Mouse (Mus musculus): ENCODE measurements around the gene Tec. TPM values are rescaled to one million over a fixed set of nuclear protein-coding genes. Genes with fewer than 3 reads are reported as not detected.
A peak's percentile ranks its signal among the peaks of the same experiment; 100 is the strongest.

The Tec gene
- polyA plus RNA-seq, 1 experiment from 2014 or later, result 8.8 TPM

GRCm38 (mm10) chr5:72863166-72863565 lies 5.1 kb downstream of the Tec start:
- no peaks in the 10 kb centered on the region for H3K36me3 ChIP-seq
- no peaks in the 10 kb centered on the region for H3K9me3 ChIP-seq (replicated peaks)
- H3K27ac ChIP-seq (replicated peaks), result no peak overlapping the region
- no peak for ATAC-seq (ENCODE audit: low FRiP score)
- peaks cover 12% of the 10 kb centered on the region for H3K4me1 ChIP-seq
- WGBS, result 93% methylated on average over 9 of the region's 9 CpGs
- no peak overlapping the region for H3K9ac ChIP-seq (replicated peaks)
- H3K27me3 ChIP-seq (replicated peaks), result peaks cover 15% of the 10 kb centered on the region; the same call in 1 of the 2 replicates
- no peak overlapping the region for H3K4me3 ChIP-seq (replicated peaks)
- H3K4me2 ChIP-seq, result no peak overlapping the region

GRCm38 (mm10) chr5:72861726-72862385 lies 6.4 kb downstream of the Tec start:
- ATAC-seq (ENCODE audit: low FRiP score), result no peak
- Histone ChIP-seq H3K9ac (replicated peaks) (no peak overlapping the region), H3K27me3 (replicated peaks) (peaks cover 8% of the 10 kb centered on the region; the same call in 1 of the 2 replicates), H3K36me3 (no peaks in the 10 kb centered on the region), H3K9me3 (replicated peaks) (no peaks in the 10 kb centered on the region), H3K4me1 (no peaks in the 10 kb centered on the region), H3K4me3 (replicated peaks) (no peak overlapping the region), H3K27ac (replicated peaks) (no peak overlapping the region), H3K4me2 (no peak overlapping the region)
- WGBS, result 83% methylated on average over 7 of the region's 7 CpGs

DNA sequence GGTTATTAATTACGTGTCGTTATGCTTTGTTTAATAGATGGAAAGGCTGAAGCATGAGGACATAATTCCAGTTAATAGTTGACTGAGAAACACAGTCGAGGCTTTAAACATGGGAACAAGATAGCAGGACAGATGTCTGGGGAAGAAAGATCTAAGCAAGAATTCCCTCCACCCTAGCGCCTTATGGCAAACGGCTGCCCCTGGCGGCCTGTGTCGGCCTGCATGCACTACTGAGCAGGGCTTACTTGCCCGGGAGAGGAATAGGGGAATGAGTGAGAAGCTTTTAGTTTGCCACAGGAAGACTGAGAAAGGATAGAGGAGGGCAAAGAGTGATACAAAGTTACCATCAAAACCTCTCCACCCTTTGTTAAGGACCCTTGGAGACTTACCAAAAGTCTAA lies 7.4 kb downstream of the Tec start:
- Histone ChIP-seq H3K36me3 (no peaks in the 10 kb centered on the region), H3K27ac (replicated peaks) (no peak overlapping the region), H3K4me2 (no peak overlapping the region), H3K4me1 (no peaks in the 10 kb centered on the region), H3K4me3 (replicated peaks) (no peak overlapping the region), H3K9me3 (replicated peaks) (no peaks in the 10 kb centered on the region), H3K9ac (replicated peaks) (no peak overlapping the region), H3K27me3 (replicated peaks) (no peaks in the 10 kb centered on the region)
- 79% methylated on average over 8 of the region's 8 CpGs for WGBS
- ATAC-seq (ENCODE audit: low FRiP score), result no peak

DNA sequence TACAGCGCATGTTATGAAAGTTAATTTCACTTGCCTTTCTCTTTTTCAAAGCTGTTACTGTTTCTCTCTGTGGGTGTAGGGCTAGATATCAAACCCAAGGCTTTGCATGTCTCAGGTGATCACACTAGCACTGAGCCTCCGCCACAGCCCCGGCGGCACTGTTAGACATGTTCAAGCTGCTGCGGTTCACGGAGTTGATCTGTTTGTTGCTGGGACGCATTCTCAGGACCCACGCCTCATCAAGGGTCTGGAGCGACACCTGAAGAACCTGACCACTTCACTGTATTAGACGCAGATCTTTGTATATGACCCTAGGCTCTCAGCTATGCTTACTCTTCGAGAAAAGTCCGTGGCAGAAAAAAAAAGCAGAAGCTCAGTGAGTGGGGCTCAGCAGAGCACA lies 10.0 kb downstream of the Tec start:
- Histone ChIP-seq H3K9ac (replicated peaks) (no peak overlapping the region), H3K4me1 (0 out of 2 replicates have a peak, but pooled peaks cover 3% of the 10 kb centered on the region), H3K36me3 (no peaks in the 10 kb centered on the region), H3K9me3 (replicated peaks) (no peaks in the 10 kb centered on the region), H3K27ac (replicated peaks) (no peak overlapping the region), H3K4me2 (no peak overlapping the region), H3K4me3 (replicated peaks) (no peak overlapping the region), H3K27me3 (replicated peaks) (no peaks in the 10 kb centered on the region)
- WGBS, result 95% methylated on average over 12 of the region's 12 CpGs
- ATAC-seq (ENCODE audit: low FRiP score), result no peak

- Histone ChIP-seq H3K4me3 (replicated peaks) (no peak overlapping the region), H3K4me1 (0 out of 2 replicates have a peak, but pooled peaks cover 3% of the 10 kb centered on the region), H3K9me3 (replicated peaks) (no peaks in the 10 kb centered on the region), H3K27me3 (replicated peaks) (no peaks in the 10 kb centered on the region), H3K27ac (replicated peaks) (no peak overlapping the region), H3K9ac (replicated peaks) (no peak overlapping the region), H3K4me2 (no peak overlapping the region), H3K36me3 (no peaks in the 10 kb centered on the region)
- WGBS, result 89% methylated on average over 4 of the region's 4 CpGs
- no peak for ATAC-seq (ENCODE audit: low FRiP score)
These were observed 10.5 kb downstream of the Tec start for GRCm38 (mm10) chr5:72857756-72858155.

GRCm38 (mm10) chr5:72856255-72856878 lies 11.9 kb downstream of the Tec start:
- no peak overlapping the region for H3K4me3 ChIP-seq (replicated peaks)

DNA sequence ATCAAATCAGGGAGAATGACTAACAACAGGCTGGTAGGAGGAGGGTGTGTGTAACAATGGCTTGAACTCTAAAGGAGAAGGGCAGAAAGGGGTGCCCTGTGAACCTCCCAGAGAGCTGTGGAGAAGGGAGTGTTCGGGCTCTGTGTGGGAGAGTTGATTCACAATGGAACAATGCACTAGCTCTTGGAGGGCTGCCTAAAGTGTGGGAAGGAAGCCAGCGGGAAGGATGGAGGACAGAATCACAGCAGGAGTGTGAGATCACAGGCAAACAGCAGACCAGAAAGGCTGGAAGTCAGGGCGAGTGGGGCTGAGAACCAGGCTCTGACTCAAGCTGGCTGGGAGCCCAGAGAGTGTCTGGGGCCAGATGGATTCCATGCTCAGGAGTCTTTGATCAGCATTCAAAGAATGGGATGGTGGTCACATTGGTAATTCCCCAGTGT lies 12.6 kb downstream of the Tec start:
- H3K27me3 ChIP-seq (replicated peaks), result no peaks in the 10 kb centered on the region
- H3K4me2 ChIP-seq, result no peak overlapping the region
- H3K9me3 ChIP-seq (replicated peaks), result no peaks in the 10 kb centered on the region
- H3K9ac ChIP-seq (replicated peaks), result no peak overlapping the region
- 0 out of 2 replicates have a peak, but pooled peaks cover 3% of the 10 kb centered on the region for H3K4me1 ChIP-seq
- H3K36me3 ChIP-seq, result no peaks in the 10 kb centered on the region
- 12% methylated on average over 3 of the region's 3 CpGs for WGBS
- peak overlapping the region; percentile 68 for H3K27ac ChIP-seq (replicated peaks)
- peak; percentile 85 for ATAC-seq (ENCODE audit: low FRiP score)
- no peak overlapping the region for H3K4me3 ChIP-seq (replicated peaks)

More at GRCm38 (mm10) chr5:72856255-72856878, 11.9 kb downstream of the Tec start:
- Histone ChIP-seq H3K9me3 (replicated peaks) (no peaks in the 10 kb centered on the region), H3K27ac (replicated peaks) (peak overlapping the region; percentile 37; the same call in 1 of the 2 replicates), H3K27me3 (replicated peaks) (no peaks in the 10 kb centered on the region), H3K36me3 (no peaks in the 10 kb centered on the region), H3K4me1 (0 out of 2 replicates have a peak, but pooled peaks cover 3% of the 10 kb centered on the region), H3K9ac (replicated peaks) (no peak overlapping the region), H3K4me2 (no peak overlapping the region)
- no peak for ATAC-seq (ENCODE audit: low FRiP score)
- 83% methylated on average over 8 of the region's 8 CpGs for WGBS

- H3K9me3 ChIP-seq (replicated peaks), result no peaks in the 10 kb centered on the region
- H3K36me3 ChIP-seq, result no peaks in the 10 kb centered on the region
- no peak for ATAC-seq (ENCODE audit: low FRiP score)
- WGBS, result 82% methylated on average over 6 of the region's 6 CpGs
- H3K4me2 ChIP-seq, result no peak overlapping the region
- no peak overlapping the region for H3K4me3 ChIP-seq (replicated peaks)
- 0 out of 2 replicates have a peak, but pooled peaks cover 3% of the 10 kb centered on the region for H3K4me1 ChIP-seq
- no peaks in the 10 kb centered on the region for H3K27me3 ChIP-seq (replicated peaks)
- H3K27ac ChIP-seq (replicated peaks), result no peak overlapping the region
- no peak overlapping the region for H3K9ac ChIP-seq (replicated peaks)
These were observed 13.9 kb downstream of the Tec start for GRCm38 (mm10) chr5:72854141-72854990.

DNA sequence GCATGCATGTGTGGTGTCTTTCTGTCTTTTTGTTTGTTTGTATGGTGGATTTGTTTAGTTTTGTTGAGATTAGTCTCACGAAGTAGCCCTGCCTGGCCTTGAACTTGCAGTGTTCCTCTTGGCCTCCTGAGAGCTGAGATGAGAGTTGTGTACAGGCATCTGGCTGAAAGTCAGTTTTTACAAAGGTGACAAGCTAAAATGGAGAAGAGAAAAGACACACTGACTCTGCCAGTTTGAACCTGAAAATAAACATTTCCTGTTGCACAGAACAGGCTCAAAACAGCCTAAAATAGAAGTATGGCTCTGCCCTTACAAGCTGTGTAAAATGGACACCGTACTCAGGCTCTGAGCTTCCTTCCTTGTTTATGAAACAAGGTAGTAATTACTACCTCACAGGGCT lies 14.9 kb downstream of the Tec start:
- Histone ChIP-seq H3K4me2 (no peak overlapping the region), H3K27ac (replicated peaks) (no peak overlapping the region), H3K36me3 (no peaks in the 10 kb centered on the region), H3K27me3 (replicated peaks) (no peaks in the 10 kb centered on the region), H3K9me3 (replicated peaks) (no peaks in the 10 kb centered on the region), H3K4me3 (replicated peaks) (no peak overlapping the region), H3K4me1 (0 out of 2 replicates have a peak, but pooled peaks cover 3% of the 10 kb centered on the region), H3K9ac (replicated peaks) (no peak overlapping the region)
- ATAC-seq (ENCODE audit: low FRiP score), result no peak
- whole genome bisulfite sequencing, result 80% methylated on average over 2 of the region's 2 CpGs

DNA sequence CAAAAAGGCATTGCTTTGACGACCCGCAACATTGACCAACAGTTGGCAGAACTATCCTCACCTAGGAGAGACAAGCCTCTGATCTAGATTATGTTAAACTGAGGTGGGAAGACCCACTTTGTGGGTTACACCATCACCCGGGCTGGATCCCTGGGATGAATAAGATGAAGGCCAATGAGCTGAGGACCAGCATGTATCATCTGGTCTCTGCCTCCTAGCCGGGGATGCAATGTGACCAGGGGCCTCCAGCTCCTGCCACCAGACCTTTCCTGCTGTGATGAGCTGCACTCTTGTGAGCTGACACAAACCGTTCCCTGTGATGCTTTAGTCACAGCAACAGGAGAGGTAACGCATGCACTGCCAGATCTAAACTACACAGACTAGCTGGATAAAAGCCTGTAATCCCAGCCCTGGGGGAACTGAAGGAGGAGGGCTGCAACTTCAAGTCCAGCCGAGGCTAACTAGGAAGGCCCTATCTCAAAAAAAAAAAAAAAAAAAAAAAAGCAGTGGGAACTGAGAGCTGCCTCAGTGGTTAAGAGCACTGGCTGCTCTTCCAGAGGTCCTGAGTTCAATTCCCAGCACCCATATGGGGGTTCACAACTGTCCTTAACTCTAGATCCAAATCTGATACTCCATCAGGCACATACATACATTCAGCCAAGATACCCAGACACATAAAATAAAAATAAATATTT lies 15.8 kb downstream of the Tec start:
- no peak overlapping the region for H3K27ac ChIP-seq (replicated peaks)
- H3K4me2 ChIP-seq, result no peak overlapping the region
- no peaks in the 10 kb centered on the region for H3K9me3 ChIP-seq (replicated peaks)
- ATAC-seq (ENCODE audit: low FRiP score), result no peak
- H3K36me3 ChIP-seq, result no peaks in the 10 kb centered on the region
- H3K4me1 ChIP-seq, result 0 out of 2 replicates have a peak, but pooled peaks cover 3% of the 10 kb centered on the region
- no peak overlapping the region for H3K4me3 ChIP-seq (replicated peaks)
- H3K9ac ChIP-seq (replicated peaks), result no peak overlapping the region
- no peaks in the 10 kb centered on the region for H3K27me3 ChIP-seq (replicated peaks)
- 77% methylated on average over 7 of the region's 7 CpGs for WGBS

- no peak overlapping the region for H3K4me3 ChIP-seq (replicated peaks)
- H3K4me2 ChIP-seq, result no peak overlapping the region
- 90% methylated on average over 4 of the region's 4 CpGs for WGBS
- no peaks in the 10 kb centered on the region for H3K9me3 ChIP-seq (replicated peaks)
- no peaks in the 10 kb centered on the region for H3K36me3 ChIP-seq
- H3K27me3 ChIP-seq (replicated peaks), result no peaks in the 10 kb centered on the region
- H3K27ac ChIP-seq (replicated peaks), result no peak overlapping the region
- H3K4me1 ChIP-seq, result 0 out of 2 replicates have a peak, but pooled peaks cover 3% of the 10 kb centered on the region
- no peak for ATAC-seq (ENCODE audit: low FRiP score)
- H3K9ac ChIP-seq (replicated peaks), result no peak overlapping the region
These were observed 16.6 kb downstream of the Tec start for GRCm38 (mm10) chr5:72851674-72852098.
